Mouse (Mus musculus) ES-Bruce4 (cell line): Measurements from ENCODE around the gene Eif3l. TPM values are rescaled to one million over a fixed set of nuclear protein-coding genes. Genes with fewer than 3 reads are reported as not detected.

ENCODE experiments used
- H3K27ac ChIP-seq: 2 replicates; pipeline ENCODE4 v1.5.1; 2012; ENCODE audit warnings: low read length, inconsistent platforms; ENCODE audit not compliant: insufficient read depth
- H3K27me3 ChIP-seq: 2 replicates; pipeline ENCODE4 v1.6.1; 2012; ENCODE audit warnings: mild to moderate bottlenecking, low read length, inconsistent platforms; ENCODE audit not compliant: control insufficient read depth, poor library complexity, insufficient read depth, severe bottlenecking
- H3K36me3 ChIP-seq: 2 replicates; pipeline ENCODE4 v1.6.1; 2012; ENCODE audit warnings: inconsistent platforms, mild to moderate bottlenecking, low read length, moderate library complexity; ENCODE audit not compliant: control insufficient read depth, poor library complexity, insufficient read depth, severe bottlenecking
- H3K4me1 ChIP-seq: one replicate; pipeline ENCODE4 v1.8.1; 2011; ENCODE audit warnings: low read length; ENCODE audit not compliant: control insufficient read depth, insufficient read depth
- H3K4me3 ChIP-seq: 2 replicates; pipeline ENCODE4 v1.5.1; 2011; ENCODE audit warnings: low read depth, mild to moderate bottlenecking, low read length
- H3K9ac ChIP-seq: 2 replicates; pipeline ENCODE4 v1.6.1; 2012; ENCODE audit warnings: low read depth, mild to moderate bottlenecking, inconsistent platforms; ENCODE audit not compliant: poor library complexity, severe bottlenecking
- H3K9me3 ChIP-seq: replicated peaks from 2 replicates; pipeline ENCODE4 v1.6.1; 2012; ENCODE audit warnings: mild to moderate bottlenecking, low read length, inconsistent platforms; ENCODE audit not compliant: control insufficient read depth, poor library complexity, insufficient read depth, severe bottlenecking
- CTCF ChIP-seq: IDR thresholded peaks from one replicate; pipeline ENCODE4 v1.8.1; 2011; ENCODE audit warnings: low read depth, low read length
- EP300 ChIP-seq: IDR thresholded peaks from 2 replicates; pipeline ENCODE4 v1.6.1; 2011; ENCODE audit warnings: low read depth, low read length; ENCODE audit not compliant: insufficient read depth
- POLR2A ChIP-seq: IDR thresholded peaks from one replicate; pipeline ENCODE4 v1.8.1; 2011; ENCODE audit warnings: low read length; ENCODE audit not compliant: insufficient read depth
- polyA plus RNA-seq: library from polyadenylated mRNA; stranded (reverse); fragments of >200 nt; gene quantifications from 2 replicates; pipeline ENCODE4 v1.2.4, GENCODE M21; 2011; ENCODE audit warnings: low read depth; ENCODE audit not compliant: missing spikeins, insufficient read depth, insufficient read length

The Eif3l gene
- polyA plus RNA-seq, 1 experiment, result 608 TPM

DNA sequence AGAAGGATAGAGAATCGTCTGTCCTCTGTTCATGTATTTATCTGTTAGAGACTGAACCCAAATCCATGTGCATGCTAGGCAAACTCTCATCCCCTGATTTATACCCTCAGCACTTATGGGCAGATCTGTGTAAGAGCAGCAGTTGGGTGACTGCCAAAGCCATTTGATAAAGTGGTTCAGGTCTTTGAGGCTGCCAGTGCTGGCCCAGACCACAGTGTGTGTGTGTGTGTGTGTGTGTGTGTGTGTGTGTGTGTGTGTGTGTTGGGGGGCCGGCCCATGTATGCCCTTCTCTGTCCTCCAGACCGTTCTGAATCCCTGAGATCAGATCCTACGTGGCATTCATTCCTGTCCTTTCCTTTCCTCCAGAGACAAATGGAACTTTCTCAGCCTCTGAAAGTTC, 36.8 kb downstream of the Eif3l start:
- Histone ChIP-seq H3K4me3 (no peak overlapping the region), H3K9ac (no peak overlapping the region), H3K9me3 (no peaks in the 10 kb centered on the region), H3K27me3 (no peaks in the 10 kb centered on the region), H3K4me1 (peaks cover 2% of the 10 kb centered on the region), H3K27ac (no peak overlapping the region), H3K36me3 (no peaks in the 10 kb centered on the region)
- TF ChIP-seq EP300 (no peak), CTCF (no peak), POLR2A (no peak)

DNA sequence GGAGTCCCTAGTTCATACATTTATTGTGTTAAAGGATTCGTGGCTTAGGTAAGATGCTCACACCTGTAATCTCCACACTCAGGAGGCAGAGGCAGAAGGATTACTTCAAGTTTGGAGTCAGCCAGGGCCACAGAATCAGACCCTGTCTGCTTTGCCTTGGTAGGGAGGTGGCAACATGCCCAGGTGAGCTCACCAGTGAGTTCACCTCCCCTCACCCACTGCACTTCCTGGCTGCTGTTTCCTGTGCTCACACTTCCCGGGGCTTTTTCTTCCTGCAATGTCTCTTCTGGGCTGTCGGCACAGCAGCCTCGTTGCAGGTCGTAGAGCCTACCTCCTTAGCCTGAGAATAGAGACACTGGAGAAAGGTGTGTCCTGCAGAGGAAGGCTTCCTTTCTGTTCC, 40.3 kb downstream of the Eif3l start:
- no peak overlapping the region for H3K27ac ChIP-seq
- H3K27me3 ChIP-seq, result no peaks in the 10 kb centered on the region
- H3K36me3 ChIP-seq, result no peaks in the 10 kb centered on the region
- H3K9ac ChIP-seq, result no peak overlapping the region
- H3K9me3 ChIP-seq, result no peaks in the 10 kb centered on the region
- no peak for TF ChIP-seq EP300
- no peak for TF ChIP-seq CTCF
- no peak overlapping the region for H3K4me3 ChIP-seq
- H3K4me1 ChIP-seq, result peaks cover 2% of the 10 kb centered on the region

DNA sequence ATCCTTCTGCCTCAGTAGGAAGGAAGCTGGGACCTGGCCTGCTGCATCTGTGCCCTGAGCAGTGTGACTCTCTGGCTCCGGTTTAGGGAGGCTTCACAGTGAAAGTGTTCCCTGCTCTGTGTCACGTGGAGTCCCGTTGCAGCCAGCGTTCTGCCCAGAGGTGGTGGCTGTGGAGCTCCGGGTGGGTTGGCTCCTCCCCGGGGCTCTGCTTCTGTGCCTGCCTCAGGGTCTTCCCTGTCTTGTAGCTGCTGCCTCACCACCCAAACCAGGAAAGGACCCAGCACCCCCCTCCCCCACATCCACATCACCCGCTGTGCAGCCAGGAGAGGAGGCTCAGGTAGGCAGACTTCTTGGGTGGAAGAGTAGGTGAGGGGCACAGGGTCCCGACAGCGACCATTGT, 44.5 kb downstream of the Eif3l start:
- H3K9ac ChIP-seq, result no peak overlapping the region
- no peaks in the 10 kb centered on the region for H3K9me3 ChIP-seq
- TF ChIP-seq POLR2A, result no peak
- no peak for TF ChIP-seq EP300
- TF ChIP-seq CTCF, result no peak
- H3K27ac ChIP-seq, result no peak overlapping the region
- H3K4me1 ChIP-seq, result peaks cover 2% of the 10 kb centered on the region
- H3K27me3 ChIP-seq, result no peaks in the 10 kb centered on the region
- no peak overlapping the region for H3K4me3 ChIP-seq
- no peaks in the 10 kb centered on the region for H3K36me3 ChIP-seq

DNA sequence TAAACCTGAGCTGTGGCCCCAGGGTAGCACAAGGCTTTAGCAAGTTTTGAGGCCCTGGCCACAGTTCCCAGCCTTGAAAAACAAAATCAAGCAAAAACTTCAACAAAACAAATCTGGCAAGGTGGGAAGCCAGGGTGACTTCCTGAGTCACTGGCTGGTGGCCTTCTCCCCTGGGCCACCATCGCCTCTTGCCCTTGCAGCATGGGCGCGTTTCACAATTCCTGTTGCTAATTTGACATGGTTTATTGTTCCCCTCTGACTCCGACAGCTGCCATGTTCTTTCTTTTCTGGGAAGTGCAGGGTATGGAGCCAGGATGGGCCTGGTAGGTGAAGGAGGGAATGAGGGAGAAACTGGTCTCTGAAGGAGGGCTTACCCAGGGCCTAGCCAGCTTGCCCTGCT, 47.1 kb downstream of the Eif3l start:
- no peak overlapping the region for H3K4me3 ChIP-seq
- TF ChIP-seq EP300 (no peak), CTCF (no peak)
- no peaks in the 10 kb centered on the region for H3K27me3 ChIP-seq
- no peak overlapping the region for H3K9ac ChIP-seq
- no peaks in the 10 kb centered on the region for H3K4me1 ChIP-seq
- no peaks in the 10 kb centered on the region for H3K36me3 ChIP-seq
- no peak overlapping the region for H3K27ac ChIP-seq
- no peaks in the 10 kb centered on the region for H3K9me3 ChIP-seq

DNA sequence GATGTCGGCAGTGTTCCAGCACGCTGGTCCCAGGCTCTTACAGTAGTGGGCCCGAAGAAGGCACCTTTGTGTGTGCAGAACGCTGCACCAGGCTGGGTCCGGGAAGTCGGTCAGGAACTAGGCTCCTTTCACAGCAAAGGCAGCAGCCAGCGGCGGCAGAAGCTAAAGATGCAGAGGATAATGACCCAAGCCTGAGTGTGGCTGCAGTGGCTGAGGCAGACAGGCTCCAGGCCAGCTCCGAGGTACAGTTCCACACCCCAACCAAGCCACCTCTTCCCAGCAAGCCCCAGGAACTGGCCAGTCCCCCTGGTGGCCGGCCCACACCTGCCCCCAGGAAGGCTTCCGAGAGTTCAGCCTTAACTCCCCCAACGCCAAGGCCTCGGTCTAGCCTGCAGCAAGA, 47.6 kb downstream of the Eif3l start:
- Histone ChIP-seq H3K9ac (no peak overlapping the region), H3K4me3 (no peak overlapping the region), H3K36me3 (no peaks in the 10 kb centered on the region), H3K4me1 (no peaks in the 10 kb centered on the region), H3K27ac (no peak overlapping the region), H3K27me3 (no peaks in the 10 kb centered on the region), H3K9me3 (no peaks in the 10 kb centered on the region)
- TF ChIP-seq EP300, result no peak

DNA sequence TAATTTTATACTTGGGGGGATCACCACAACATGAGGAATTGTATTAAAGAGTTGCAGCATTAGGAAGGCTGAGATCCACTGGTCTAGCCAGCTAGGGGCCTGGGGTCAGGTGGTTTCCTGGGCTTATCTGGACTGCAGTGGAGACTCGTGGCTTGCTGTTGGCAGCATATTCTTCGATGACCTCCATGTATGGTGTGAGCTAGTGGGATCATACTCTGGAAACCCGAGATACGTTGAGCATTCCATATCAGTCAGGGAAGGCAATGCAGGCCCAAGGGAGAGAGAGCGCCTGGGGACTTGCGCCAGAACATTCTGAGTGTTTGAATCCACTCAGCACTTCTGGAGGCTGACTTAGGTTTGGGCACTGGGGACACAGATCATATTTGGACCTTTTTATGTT, 48.8 kb downstream of the Eif3l start:
- H3K27me3 ChIP-seq, result no peaks in the 10 kb centered on the region
- H3K9me3 ChIP-seq, result no peaks in the 10 kb centered on the region
- TF ChIP-seq EP300 (no peak), CTCF (no peak), POLR2A (no peak)
- no peak overlapping the region for H3K9ac ChIP-seq
- no peak overlapping the region for H3K27ac ChIP-seq
- no peaks in the 10 kb centered on the region for H3K4me1 ChIP-seq
- no peak overlapping the region for H3K4me3 ChIP-seq
- no peaks in the 10 kb centered on the region for H3K36me3 ChIP-seq

DNA sequence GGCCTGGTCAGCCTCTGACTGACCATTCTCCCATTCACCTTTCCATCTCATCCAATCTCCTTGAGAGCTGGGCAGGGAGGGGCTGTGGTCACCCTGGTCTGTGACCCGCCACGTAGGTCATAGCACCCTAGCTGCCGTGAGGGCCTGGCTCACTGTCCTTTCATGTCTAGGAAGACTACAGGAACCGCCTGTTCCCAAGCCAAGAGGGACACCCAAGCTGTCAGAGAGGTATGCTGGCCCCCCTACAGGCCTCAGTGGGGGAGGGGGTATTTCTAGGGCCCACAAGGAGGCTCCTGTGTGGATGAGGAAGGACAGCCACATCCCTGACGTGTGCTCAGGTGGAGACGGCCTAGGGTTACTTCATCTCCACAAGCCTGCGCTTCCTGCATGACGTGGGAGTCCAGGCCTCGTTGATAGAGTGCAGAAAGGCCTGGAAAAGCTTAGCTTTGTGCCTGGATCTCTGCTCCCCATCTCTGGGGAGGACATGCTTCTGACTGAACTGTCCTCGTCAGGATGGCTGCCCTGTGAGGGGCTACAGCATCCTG, 49.4 kb downstream of the Eif3l start:
- no peak for TF ChIP-seq EP300
- TF ChIP-seq CTCF, result no peak
- TF ChIP-seq POLR2A, result no peak
- H3K27ac ChIP-seq, result no peak overlapping the region
- no peak overlapping the region for H3K9ac ChIP-seq
- H3K36me3 ChIP-seq, result no peaks in the 10 kb centered on the region
- no peaks in the 10 kb centered on the region for H3K4me1 ChIP-seq
- no peak overlapping the region for H3K4me3 ChIP-seq
- no peaks in the 10 kb centered on the region for H3K9me3 ChIP-seq
- no peaks in the 10 kb centered on the region for H3K27me3 ChIP-seq
